Mouse (Mus musculus): ENCODE measurements around the gene Dmac2.
"Not testable (repeated sequence)": the region's sequence is repeated elsewhere in the genome, so short reads cannot be mapped to it uniquely, and the experiment has no call there.

Gene Dmac2

DNA sequence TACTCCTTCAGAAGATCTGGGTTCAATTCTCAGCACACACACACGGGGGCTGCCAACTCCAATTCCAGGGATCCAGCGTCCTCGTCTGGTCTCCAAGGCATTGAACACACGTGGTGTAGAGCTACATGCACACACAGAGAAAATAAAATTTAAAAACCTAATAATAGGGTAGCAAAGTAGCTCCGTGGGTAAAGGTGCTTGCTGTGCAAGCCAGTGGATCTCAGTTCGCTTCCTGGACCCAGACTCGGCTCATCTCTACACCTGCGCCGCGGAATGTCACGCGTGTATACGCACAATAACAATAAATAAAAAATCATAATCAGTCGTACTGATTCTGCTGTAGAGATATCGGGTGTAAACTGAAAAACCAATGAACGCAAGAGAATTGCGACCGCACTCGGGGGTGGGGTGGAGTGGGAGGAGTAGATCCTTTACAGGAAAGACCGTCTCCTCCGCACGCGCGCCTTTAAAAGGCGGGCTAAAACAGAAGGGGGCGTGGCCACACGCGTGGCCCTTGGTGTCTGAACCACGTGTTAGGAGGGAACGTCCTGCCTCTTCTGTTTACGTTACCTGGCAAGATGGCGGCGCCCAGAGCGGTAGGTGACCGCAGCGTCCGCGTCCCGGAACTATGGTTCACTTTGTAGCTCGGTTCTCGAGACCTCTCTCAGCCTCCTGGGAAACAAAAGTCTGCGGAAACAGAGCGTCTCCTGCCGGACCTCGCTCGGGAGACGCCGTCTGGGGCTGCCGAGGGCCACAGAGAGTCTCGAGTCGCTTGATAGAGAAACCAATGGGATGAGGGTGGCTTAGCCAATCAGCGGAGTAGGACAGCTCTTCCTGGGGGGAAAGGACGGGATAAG, at the start of gene Dmac2:
Gene Dmac2 (plus strand): TSS at position 550 of the 857 bp plus-strand sequence.
- peak; percentile 91 for DNase-seq (ENCODE audit: low spot score)

DNA sequence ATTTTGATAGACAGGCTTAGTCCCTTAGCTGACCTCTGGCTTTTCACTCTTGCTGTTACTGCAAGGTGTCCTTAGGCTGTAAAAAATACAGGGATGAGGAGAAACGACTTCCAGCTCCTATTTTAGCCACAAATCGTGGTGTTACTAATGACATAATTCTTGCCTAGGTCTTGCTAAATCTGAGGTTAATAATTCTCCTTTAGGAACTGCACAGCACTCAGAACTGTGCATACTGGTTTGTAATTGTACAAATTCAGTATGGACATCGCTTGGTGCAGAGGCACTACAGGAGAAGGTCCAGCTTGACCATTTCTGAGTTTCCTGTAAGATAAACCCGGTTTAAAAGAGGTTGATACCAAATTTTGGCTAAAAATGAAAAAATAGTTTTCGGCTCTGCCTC, 45.4 kb upstream of the Dmac2 start:
- not testable (repeated sequence) for DNase-seq (ENCODE audit: low spot score)

DNA sequence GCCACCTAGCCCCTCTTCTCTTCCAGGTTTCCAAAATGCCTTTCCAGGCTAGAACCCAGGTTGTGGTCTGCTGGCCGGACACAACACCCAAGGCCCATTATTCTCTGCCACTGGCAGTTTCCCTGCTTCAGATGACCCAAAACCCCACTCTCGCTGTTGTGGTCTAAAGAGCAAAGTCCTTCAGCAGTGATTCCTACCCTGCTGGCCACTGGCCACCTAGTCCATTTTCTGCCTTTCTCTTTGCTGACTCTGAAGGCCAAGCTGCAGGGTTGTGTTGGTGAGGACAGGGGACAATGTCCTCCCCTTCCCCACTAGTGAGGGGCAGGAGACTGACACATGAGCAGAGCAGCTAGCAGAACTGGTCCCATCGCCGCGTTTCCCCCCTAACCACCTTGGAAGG, 44.1 kb upstream of the Dmac2 start:
- DNase-seq (ENCODE audit: low spot score) = no peak

DNA sequence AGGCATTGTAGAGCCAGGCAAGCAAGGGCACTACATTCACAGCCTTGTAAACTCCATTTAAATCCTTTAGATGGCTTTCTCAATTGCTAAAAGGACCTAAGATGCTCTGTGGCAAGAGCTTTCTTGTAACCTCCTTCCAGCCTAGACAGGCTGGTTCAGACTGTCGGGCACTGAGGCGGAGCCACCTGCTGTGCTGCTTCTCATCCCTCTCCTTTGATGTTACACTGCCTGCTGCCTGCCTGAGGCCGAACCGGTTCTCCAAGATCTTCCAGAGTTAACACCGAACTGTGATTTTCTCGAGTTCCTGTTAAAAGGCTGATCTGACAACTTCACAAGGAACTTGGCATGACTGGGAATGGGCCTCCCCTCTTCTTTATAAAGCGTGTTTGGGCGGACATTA, 43.3 kb upstream of the Dmac2 start:
- no peak for DNase-seq (ENCODE audit: low spot score)

DNA sequence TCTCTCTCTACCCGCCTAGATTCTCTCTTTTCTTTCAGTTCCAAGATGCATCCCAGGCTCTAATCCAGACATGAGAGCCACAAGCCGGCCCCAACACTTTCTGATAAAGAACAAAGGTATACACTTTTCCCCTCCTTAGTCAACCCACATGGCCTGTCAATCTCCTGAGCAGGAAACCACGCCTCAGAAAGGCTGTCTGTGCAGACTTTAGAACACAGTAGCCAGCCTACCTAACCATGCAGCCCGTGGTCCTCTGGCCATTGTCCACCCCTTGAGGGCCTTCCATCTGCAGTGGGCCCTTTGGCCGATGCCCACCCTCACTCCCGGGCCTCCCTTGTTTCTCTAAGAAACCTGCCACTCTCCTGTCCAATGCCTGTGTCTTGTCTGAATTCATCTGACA, 42.9 kb upstream of the Dmac2 start:
- not testable (repeated sequence) for DNase-seq (ENCODE audit: low spot score)

DNA sequence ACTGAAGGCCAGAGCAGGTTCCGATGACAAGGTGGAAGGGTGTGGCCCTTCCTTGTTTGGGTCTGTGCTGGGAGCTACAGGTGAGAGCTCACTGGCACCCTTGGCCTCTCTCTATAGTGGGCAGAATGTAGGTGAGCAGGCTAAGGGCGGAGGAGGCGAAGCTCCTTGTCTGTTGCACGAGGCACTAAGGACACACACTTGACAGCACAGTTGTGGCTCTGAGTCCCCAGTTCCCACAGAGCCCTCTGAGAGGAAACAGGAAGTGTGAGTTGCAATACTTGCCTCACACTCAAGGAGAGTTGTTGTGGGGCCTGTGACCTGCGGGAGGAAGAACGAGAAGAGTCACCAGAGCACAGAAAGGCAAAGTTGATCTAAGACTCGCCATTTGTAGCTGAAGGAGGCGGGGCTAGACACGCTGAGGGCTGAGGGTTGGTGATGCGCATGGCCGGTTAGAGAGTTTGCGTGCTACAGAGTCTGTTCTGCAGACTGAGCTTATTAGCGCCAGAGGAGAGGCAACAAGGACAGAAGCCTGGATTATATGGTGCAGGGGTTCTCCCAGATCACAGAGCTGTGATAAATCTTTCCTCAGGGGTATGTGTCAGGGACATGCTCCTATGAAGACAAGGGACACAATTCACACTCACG, 42.3 kb upstream of the Dmac2 start:
- not testable (repeated sequence) for DNase-seq (ENCODE audit: low spot score)

DNA sequence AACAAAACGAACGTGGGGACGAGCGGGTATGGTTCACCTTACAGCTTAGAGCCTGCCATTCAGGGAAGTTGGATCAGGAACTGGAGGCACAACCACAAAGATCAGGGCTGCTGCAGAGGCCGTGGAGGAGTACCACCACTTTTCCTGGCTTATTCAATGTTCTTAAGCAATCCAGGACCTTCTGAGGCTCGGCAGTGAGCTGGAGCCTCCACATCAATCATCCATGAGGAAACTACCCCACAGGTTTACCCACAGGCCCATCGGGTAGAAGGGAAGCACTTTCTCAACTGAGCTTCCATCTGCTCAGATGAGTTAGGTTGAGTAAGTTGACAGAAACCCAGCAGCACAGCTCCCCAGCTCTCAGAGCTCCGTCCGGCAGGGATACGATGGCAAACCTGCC, 39.8 kb upstream of the Dmac2 start:
- no peak for DNase-seq (ENCODE audit: low spot score)

DNA sequence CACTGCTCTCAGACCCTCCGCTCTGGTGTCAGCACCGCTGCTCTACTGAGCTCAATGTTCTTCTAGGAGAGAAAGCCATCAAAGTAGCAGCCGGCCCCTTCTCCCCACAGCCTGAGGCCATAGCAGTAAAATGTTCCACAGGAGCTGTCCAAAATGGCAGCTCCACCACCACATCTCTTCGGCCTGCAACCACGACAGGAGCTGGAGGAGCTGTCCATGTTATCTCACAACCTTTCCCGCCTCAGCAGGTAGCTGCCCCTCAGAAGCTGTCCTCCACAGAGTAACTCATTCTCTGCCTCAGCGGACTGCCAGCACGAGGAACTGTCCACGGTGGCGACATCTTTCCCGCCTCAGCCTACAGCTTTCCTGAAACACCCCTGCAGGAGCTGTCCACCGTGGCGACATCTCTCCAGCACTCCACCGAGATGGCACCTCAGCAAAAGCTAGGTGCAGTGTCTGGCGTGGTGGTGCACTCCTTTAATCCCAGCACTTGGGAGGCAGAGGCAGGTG, 36.9 kb upstream of the Dmac2 start:
- DNase-seq (ENCODE audit: low spot score) = no peak

DNA sequence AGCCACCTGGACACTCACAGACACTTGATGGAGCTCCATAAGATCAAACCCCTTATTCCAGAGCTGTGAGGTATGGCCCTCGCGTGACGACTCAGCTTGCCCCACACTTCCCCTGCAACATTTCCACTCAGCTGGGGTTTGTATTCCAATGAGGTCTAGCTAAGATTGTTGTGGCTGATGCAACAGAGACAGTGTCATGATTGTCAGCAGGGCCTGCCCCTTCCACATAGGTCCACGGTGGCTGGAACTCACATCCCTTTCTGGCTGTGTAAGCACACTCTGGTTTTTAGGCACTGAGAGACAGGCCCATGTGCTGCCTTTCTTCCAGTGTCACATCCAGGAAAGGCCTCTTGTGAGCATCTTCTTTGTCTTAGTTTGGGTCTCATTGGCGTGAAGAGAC, 34.6 kb upstream of the Dmac2 start:
- no peak for DNase-seq (ENCODE audit: low spot score)

DNA sequence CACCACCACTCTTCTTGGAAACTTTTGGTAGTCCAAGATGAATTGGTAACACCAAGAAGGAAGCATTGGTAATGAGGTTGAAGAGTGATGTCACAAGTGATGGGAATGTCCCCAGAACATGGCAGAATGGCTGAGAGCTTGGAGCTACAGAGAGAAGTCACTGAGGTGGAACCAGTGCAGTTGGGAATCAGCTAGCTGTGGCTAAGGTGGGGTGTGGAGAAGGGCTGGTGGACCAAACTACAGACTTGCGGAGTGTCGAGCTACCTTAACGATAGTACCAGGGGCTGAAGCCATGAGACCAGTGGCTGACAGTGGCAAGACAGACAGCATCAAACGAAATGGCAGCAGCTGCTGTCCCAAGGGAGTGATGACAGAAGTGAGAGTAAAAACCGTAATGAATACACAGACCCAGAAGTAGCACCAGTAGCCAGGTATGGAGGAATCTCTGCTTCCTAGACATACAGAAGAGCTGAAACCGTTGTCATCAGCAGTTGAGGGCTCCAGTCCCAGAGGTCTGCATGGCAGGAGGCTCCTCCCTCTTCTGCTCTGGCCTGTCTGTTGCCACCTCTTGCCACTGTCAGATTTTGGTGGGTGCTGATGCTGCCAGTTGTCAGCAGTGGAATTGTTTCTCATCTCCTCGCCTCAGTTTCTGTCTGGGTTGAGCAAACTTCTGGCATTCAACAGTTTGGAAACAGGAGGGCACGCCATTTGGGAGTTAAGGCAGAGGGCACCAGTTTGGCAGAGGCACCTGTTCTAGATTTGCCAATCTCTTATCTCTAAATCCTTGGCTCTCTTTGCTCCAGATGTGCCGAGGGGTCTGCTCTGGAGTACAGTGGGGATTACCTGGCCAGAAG, 33.6 kb upstream of the Dmac2 start:
- no peak for DNase-seq (ENCODE audit: low spot score)

DNA sequence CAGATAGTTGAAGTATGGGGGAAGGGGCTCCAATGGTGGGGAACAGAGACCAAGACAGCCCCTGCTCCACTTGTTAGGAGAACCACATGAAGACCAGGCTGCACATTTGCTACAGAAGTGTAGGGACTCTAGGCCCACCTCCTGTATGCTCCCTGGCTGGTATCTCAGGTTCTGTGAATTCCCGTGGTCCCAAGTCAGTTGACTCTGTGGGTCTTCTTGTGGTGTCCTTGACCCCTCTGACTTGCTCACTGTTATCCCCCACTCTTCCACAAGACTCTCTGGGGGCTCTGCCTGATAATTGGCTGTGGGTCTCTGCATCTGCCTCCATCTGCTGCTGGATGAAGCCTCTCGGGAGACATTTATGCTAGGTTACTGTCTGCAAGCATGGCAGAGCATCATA, 28.0 kb upstream of the Dmac2 start:
- DNase-seq (ENCODE audit: low spot score) = no peak

DNA sequence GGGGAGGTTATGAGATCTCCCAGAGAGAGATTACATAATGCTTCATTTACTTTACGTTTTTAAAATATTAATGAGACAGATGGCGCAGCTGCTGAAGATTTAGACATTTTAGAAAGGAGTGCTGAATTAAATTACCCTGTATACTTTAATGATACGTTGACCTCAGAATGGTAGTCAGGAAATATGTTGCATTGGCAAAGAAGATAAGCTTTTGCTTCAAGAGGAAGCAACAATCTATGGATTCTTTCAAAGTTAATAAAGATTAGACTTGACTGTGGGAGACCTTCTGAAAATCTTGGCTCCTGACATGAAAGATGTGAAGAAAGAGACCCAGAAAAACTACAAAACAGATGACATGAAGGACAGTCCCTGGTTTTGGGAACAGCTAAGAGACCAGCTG, 25.4 kb upstream of the Dmac2 start:
- peak; percentile 12 for DNase-seq (ENCODE audit: low spot score)

DNA sequence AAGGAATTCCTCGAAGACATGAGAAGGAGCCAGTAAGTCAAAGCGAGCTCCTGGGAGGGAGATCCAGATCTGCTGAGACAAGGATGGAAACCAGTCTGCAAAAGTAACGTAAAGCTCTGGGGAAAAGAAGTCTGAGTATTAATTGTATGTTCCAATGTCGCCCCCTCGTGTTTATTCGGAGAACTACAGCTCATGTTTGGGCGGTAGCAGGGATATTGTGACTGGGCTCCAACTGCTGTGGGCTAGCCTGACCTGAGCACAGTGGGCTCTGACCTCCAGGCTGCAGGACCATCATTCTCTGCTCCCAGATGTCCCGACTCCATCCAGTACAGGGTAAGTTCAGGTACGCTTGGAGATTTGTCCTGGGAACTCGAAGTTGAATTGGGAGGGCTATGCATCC, 19.6 kb upstream of the Dmac2 start:
- peak; percentile 93 for DNase-seq (ENCODE audit: low spot score)

DNA sequence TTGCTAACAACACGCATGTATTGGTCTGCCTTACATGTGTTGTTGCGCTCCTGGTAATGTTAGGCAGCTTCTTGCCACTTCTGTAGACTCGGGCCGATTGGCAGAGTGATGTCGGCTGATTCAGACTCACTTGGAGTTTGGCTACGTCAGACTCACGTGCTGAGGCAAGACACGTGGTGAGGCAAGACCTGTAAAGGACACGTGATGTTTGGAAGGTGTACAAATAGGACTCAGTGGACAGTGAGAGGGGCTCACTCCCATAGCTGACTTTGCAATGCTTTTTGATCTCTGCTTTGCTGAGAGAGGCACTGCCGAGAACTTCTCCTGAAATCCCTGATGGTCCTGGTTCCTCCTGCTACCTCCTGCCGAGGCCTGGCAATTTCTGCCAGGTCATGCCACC, 18.5 kb upstream of the Dmac2 start:
- no peak for DNase-seq (ENCODE audit: low spot score)

DNA sequence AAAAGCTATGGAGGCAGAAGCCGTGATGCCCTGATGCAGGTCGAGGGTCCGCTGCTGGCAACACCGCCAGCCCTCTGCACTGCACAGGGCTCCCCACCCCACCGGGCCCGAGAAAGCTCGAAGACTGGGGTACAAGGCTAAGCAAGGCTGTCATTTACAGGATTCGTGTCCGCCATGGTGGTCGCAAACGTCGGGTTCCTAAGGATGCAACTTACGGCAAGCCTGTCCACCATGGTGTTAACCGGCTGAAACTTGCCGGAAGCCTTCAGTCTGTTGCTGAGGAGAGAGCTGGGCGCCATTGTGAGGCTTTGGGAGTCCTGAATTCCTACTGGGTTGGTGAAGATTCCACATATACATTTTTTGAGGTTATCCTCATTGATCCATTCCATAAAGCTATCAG, 17.9 kb upstream of the Dmac2 start:
- no peak for DNase-seq (ENCODE audit: low spot score)

DNA sequence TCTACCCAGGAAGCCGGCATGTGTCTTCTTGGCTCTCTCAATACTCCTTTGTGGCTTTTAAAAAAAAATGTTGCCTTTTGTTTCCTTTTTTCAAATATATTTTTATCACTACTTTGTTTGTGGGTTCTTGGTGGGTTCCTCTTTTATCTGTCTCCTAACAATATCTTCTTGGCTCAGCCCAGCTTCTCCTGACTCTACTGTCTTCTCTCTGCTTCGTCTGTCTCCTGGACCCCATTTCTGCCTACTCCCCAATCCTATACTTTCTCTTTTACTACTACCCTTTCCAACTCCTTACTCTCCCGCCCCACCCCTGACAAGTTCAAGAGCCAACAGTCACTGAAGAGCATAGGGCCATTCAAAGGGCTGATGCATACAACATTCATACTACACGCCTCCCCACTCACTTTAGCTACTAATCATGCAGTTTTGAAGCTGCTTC, 12.6 kb upstream of the Dmac2 start:
- DNase-seq (ENCODE audit: low spot score) = no peak

DNA sequence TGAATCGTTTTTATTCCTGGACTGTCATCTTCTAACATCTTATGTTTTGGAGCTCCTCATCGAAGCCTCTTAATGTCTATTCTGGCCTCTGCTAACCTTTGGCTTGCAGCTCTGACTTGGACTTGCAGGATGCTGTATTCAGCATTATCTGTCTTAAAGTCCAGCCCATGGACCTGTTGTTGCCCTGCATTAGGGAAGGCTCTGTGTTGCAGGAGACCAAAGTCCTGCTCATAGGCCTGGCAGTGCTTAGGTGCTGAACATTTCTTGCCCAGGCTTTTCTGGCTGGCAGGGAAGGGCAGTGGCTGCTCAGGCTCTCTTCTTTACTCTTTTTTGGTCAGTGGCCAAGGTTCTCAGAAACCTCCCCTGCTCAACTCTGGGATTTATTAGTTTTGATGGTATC, 12.0 kb upstream of the Dmac2 start:
- DNase-seq (ENCODE audit: low spot score) = no peak

DNA sequence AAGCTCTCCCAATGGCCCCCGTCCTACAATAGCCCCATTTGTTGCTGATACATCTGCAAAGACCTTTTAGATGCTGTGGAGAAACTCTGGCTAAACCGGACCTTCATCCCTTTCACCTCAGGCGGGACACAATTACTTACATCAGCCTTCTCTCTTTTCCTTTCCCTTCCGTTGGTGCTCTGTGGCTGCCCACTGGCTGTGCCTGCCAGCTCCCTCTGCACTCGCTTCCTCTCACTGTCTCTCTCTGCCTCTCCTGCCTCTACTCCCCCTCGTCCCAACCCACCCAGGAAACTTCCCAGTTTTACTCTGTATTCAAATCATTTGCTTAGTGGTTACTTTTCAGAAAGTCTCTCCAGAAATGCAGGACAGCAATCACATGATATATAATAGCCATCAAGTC, 9.2 kb upstream of the Dmac2 start:
- no peak for DNase-seq (ENCODE audit: low spot score)

DNA sequence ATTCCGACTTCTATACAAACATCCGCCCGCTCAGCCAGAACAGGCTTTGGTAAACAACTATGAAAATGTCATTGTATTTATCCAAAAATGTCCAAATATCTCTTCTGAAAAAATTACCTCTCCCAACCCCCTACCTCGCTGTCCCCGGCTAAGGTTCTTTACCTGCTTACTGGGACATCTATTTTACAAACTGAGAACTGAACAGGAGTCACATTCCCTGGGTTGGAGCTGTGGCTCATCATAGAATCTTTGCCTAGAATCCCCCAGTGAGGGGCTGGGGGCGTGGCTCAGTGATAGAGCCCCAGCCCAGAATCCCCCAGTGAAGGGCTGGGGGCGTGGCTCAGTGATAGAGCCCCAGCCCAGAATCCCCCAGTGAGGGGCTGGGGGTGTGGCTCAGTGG, 7.7 kb upstream of the Dmac2 start:
- DNase-seq (ENCODE audit: low spot score) = no peak

DNA sequence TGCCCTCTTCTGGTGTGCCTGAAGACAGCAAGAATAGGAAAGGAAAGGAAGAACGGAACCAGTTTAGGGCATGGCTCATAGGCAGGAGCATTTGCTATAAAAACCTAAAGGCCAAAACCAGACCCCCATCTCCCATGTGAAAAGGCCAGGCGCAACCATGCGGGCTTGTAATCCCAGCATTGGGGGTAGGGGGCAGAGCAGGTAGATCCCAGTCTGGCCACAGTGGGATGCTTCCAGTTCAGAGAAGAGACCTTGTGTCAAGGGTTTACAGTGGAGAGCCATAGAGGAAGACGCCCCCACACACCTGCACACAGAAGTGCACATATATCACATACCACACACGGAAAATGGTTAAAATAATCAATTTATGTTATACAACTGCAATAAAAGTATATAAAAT, 5.1 kb upstream of the Dmac2 start:
- no peak for DNase-seq (ENCODE audit: low spot score)

DNA sequence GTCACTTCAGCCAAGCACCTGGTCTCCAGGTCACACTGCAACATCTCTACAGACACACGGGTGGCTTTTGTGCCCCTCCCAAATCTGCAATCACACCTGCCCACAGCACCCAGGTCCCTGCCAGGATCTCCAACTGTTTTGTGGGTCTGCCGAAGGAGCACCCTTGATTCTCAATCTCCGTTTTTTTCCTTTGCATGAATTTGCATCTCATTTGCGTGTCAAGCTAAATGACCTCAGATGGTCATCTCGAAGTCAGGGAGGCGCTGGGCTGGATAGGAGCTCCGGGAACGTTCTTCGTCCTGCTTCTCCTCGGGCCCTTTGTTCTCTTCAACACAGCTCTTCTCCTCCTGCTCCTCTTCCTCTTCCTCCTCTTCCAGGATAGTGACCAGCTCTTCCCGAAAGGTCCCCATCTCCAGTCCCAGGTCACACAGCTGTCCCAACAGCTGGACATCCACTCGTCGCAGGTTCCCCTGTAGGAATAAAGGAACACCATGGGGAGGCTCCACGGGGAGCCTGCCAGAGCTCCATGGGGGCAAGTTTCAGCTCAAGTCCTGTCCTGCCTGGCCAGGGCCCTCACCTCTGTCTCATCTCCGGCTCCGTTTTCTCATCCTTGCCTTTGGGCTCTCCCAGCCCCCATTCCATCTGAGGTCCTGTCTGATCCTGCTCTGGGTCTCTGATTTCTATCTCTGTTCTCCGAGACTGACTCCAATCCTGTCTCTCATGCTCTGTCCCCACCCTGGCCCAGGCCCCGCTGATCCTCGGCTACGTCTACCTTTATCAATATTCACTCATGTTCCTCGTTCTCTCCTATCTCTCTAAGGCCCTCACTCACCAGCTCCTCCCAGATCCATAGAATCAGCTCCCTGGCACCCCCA, 4.1 kb upstream of the Dmac2 start:
- DNase-seq (ENCODE audit: low spot score) = no peak

DNA sequence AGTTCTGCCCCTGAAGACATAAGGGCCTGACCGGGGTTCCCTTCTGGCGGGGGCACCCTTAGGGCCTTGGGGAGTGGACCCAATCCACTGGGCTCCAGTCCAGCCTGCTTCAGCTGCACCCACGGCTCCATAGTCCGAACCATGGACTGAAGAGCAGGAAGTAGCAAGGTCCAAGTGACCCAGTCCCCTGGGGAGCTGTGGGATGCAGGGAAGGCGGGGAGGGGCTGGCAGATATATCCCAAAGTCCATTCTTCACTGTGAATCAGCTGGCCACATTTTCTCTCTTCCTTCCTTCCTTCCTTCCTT, 3.6 kb upstream of the Dmac2 start, which contains the start of gene Erich4:
Gene Erich4 (minus strand): TSS at position 187 of the 306 bp plus-strand sequence.
- no peak for DNase-seq (ENCODE audit: low spot score)
